Mouse (Mus musculus) hindbrain, embryonic 12.5 days (tissue): ENCODE results near the gene Susd2. TPM values are rescaled to one million over a fixed set of nuclear protein-coding genes. Genes with fewer than 3 reads are reported as not detected.

ENCODE experiments used
- ATAC-seq: fragments of 200-750 bp; cut with Nextera tagmentation; 2 replicates; pipeline ENCODE4 v1.8.0; 2017; ENCODE audit warnings: moderate TSS enrichment; ENCODE audit not compliant: low FRiP score
- H3K27ac ChIP-seq: fragments of 300-500 bp; sonication (generic); 2 replicates; pipeline ENCODE4 v1.5.1; 2016; ENCODE audit warnings: mild to moderate bottlenecking
- H3K27me3 ChIP-seq: fragments of 300-500 bp; sonication (generic); 2 replicates; pipeline ENCODE4 v1.6.1; 2016; ENCODE audit warnings: mild to moderate bottlenecking
- H3K36me3 ChIP-seq: fragments of 300-500 bp; sonication (generic); 2 replicates; pipeline ENCODE4 v1.6.1; 2016; ENCODE audit warnings: mild to moderate bottlenecking
- H3K4me1 ChIP-seq: fragments of 300-500 bp; sonication (generic); 2 replicates; pipeline ENCODE4 v1.6.1; 2016
- H3K4me2 ChIP-seq: fragments of 300-500 bp; sonication (generic); replicated peaks from 2 replicates; pipeline ENCODE4 v1.6.1; 2016; ENCODE audit warnings: mild to moderate bottlenecking
- H3K4me3 ChIP-seq: fragments of 300-500 bp; sonication (generic); 2 replicates; pipeline ENCODE4 v1.5.1; 2016; ENCODE audit warnings: mild to moderate bottlenecking
- H3K9ac ChIP-seq: fragments of 300-500 bp; sonication (generic); 2 replicates; pipeline ENCODE4 v1.6.1; 2016; ENCODE audit warnings: mild to moderate bottlenecking, moderate library complexity
- H3K9me3 ChIP-seq: fragments of 300-500 bp; sonication (generic); replicated peaks from 2 replicates; pipeline ENCODE4 v1.6.1; 2016; ENCODE audit warnings: mild to moderate bottlenecking
- WGBS: fragments of 180-500 bp; shearing (Covaris S2); methylation state at CpG from one replicate; pipeline ENCODE4 v1.1.7; 2016; 5-methylcytosine and 5-hydroxymethylcytosine counted together
- polyA plus RNA-seq: library from polyadenylated mRNA; unstranded; fragments of >200 nt; fragmentation: Nextera tagmentation; extraction: Ambion mirVana; gene quantifications from 2 replicates; pipeline ENCODE4 v1.2.1, GENCODE M21; 2016

Susd2 gene
- polyA plus RNA-seq, 1 experiment from 2014 or later = 2.8 TPM

- WGBS = 71% methylated on average over 14 of the region's 14 CpGs
- Histone ChIP-seq H3K27ac (no peak overlapping the region), H3K4me1 (no peaks in the 10 kb centered on the region), H3K9ac (no peak overlapping the region), H3K9me3 (no peaks in the 10 kb centered on the region), H3K4me3 (no peak overlapping the region), H3K4me2 (no peak overlapping the region), H3K27me3 (no peaks in the 10 kb centered on the region), H3K36me3 (no peaks in the 10 kb centered on the region)
- no peak for ATAC-seq
Measured at GRCm38 (mm10) chr10:75635019-75635692, 8.7 kb downstream of the Susd2 start.

GRCm38 (mm10) chr10:75634610-75635009 lies 9.2 kb downstream of the Susd2 start:
- Histone ChIP-seq H3K4me2 (no peak overlapping the region), H3K4me3 (no peak overlapping the region), H3K9me3 (no peaks in the 10 kb centered on the region), H3K36me3 (no peaks in the 10 kb centered on the region), H3K27me3 (no peaks in the 10 kb centered on the region), H3K9ac (no peak overlapping the region), H3K4me1 (no peaks in the 10 kb centered on the region), H3K27ac (no peak overlapping the region)
- no peak for ATAC-seq
- WGBS = 93% methylated on average over 8 of the region's 8 CpGs

GRCm38 (mm10) chr10:75633576-75634139 lies 10.2 kb downstream of the Susd2 start:
- Histone ChIP-seq H3K4me1 (no peaks in the 10 kb centered on the region), H3K4me3 (no peak overlapping the region), H3K27ac (no peak overlapping the region), H3K9ac (no peak overlapping the region), H3K27me3 (no peaks in the 10 kb centered on the region), H3K36me3 (no peaks in the 10 kb centered on the region), H3K4me2 (no peak overlapping the region), H3K9me3 (no peaks in the 10 kb centered on the region)
- ATAC-seq = no peak
- WGBS = 77% methylated on average over 14 of the region's 14 CpGs

- Histone ChIP-seq H3K27ac (no peak overlapping the region), H3K4me2 (no peak overlapping the region), H3K9ac (no peak overlapping the region), H3K9me3 (no peaks in the 10 kb centered on the region), H3K4me1 (no peaks in the 10 kb centered on the region), H3K4me3 (no peak overlapping the region), H3K36me3 (no peaks in the 10 kb centered on the region), H3K27me3 (no peaks in the 10 kb centered on the region)
- no peak for ATAC-seq
- 77% methylated on average over 5 of the region's 5 CpGs for WGBS
Measured at GRCm38 (mm10) chr10:75633048-75633447, 10.8 kb downstream of the Susd2 start.

GRCm38 (mm10) chr10:75632633-75633032 lies 11.2 kb downstream of the Susd2 start:
- Histone ChIP-seq H3K9ac (no peak overlapping the region), H3K4me1 (no peaks in the 10 kb centered on the region), H3K36me3 (no peaks in the 10 kb centered on the region), H3K27ac (no peak overlapping the region), H3K4me2 (no peak overlapping the region), H3K27me3 (no peaks in the 10 kb centered on the region), H3K9me3 (no peaks in the 10 kb centered on the region), H3K4me3 (no peak overlapping the region)
- ATAC-seq = no peak
- WGBS = 38% methylated on average over 5 of the region's 5 CpGs

GRCm38 (mm10) chr10:75627490-75627889 lies 16.3 kb downstream of the Susd2 start:
- H3K27me3 ChIP-seq = no peaks in the 10 kb centered on the region
- no peak for ATAC-seq
- 93% methylated on average over 3 of the region's 3 CpGs for WGBS

GRCm38 (mm10) chr10:75626991-75627390 lies 16.8 kb downstream of the Susd2 start:
- Histone ChIP-seq H3K27ac (no peak overlapping the region), H3K4me1 (no peaks in the 10 kb centered on the region), H3K9ac (no peak overlapping the region), H3K9me3 (0 out of 2 replicates have a peak, but pooled peaks cover 3% of the 10 kb centered on the region), H3K36me3 (no peaks in the 10 kb centered on the region), H3K4me3 (no peak overlapping the region), H3K4me2 (no peak overlapping the region), H3K27me3 (no peaks in the 10 kb centered on the region)
- ATAC-seq = no peak
- 75% methylated on average over 3 of the region's 3 CpGs for WGBS

More at GRCm38 (mm10) chr10:75627490-75627889, 16.3 kb downstream of the Susd2 start:
- Histone ChIP-seq H3K36me3 (no peaks in the 10 kb centered on the region), H3K9me3 (no peaks in the 10 kb centered on the region), H3K4me2 (no peak overlapping the region), H3K4me3 (no peak overlapping the region), H3K27ac (no peak overlapping the region), H3K4me1 (no peaks in the 10 kb centered on the region), H3K9ac (no peak overlapping the region)

- no peaks in the 10 kb centered on the region for H3K36me3 ChIP-seq
- 0 out of 2 replicates have a peak, but pooled peaks cover 5% of the 10 kb centered on the region for H3K9me3 ChIP-seq
- no peak overlapping the region for H3K27ac ChIP-seq
- WGBS = 64% methylated on average over 6 of the region's 6 CpGs
- no peak overlapping the region for H3K9ac ChIP-seq
- no peaks in the 10 kb centered on the region for H3K4me1 ChIP-seq
- H3K27me3 ChIP-seq = no peaks in the 10 kb centered on the region
- no peak overlapping the region for H3K4me2 ChIP-seq
- H3K4me3 ChIP-seq = no peak overlapping the region
- no peak for ATAC-seq
Measured at GRCm38 (mm10) chr10:75625920-75626319, 17.9 kb downstream of the Susd2 start.

- Histone ChIP-seq H3K27ac (no peak overlapping the region), H3K36me3 (no peaks in the 10 kb centered on the region), H3K4me1 (no peaks in the 10 kb centered on the region), H3K9me3 (0 out of 2 replicates have a peak, but pooled peaks cover 5% of the 10 kb centered on the region), H3K9ac (no peak overlapping the region), H3K27me3 (no peaks in the 10 kb centered on the region), H3K4me2 (no peak overlapping the region), H3K4me3 (no peak overlapping the region)
- WGBS = 54% methylated on average over 3 of the region's 3 CpGs
- no peak for ATAC-seq
Measured at GRCm38 (mm10) chr10:75620818-75621217, 23.0 kb downstream of the Susd2 start.

- H3K9me3 ChIP-seq = no peaks in the 10 kb centered on the region
- ATAC-seq = no peak
- no peak overlapping the region for H3K9ac ChIP-seq
- H3K4me3 ChIP-seq = no peak overlapping the region
- no peaks in the 10 kb centered on the region for H3K27me3 ChIP-seq
- H3K4me2 ChIP-seq = no peak overlapping the region
- no peak overlapping the region for H3K27ac ChIP-seq
- no peaks in the 10 kb centered on the region for H3K4me1 ChIP-seq
- no peaks in the 10 kb centered on the region for H3K36me3 ChIP-seq
- 94% methylated on average over 4 of the region's 4 CpGs for WGBS
Measured at GRCm38 (mm10) chr10:75616044-75616443, 27.8 kb downstream of the Susd2 start.

GRCm38 (mm10) chr10:75610486-75610885 lies 33.3 kb downstream of the Susd2 start:
- Histone ChIP-seq H3K4me3 (no peak overlapping the region), H3K36me3 (no peaks in the 10 kb centered on the region), H3K4me2 (no peak overlapping the region), H3K4me1 (no peaks in the 10 kb centered on the region), H3K9me3 (no peaks in the 10 kb centered on the region), H3K9ac (no peak overlapping the region), H3K27ac (no peak overlapping the region), H3K27me3 (0 out of 2 replicates have a peak, but pooled peaks cover 4% of the 10 kb centered on the region)
- 61% methylated on average over 7 of the region's 7 CpGs for WGBS
- ATAC-seq = no peak

- ATAC-seq = no peak
- H3K27ac ChIP-seq = no peak overlapping the region
- 88% methylated on average over 11 of the region's 11 CpGs for WGBS
Measured at GRCm38 (mm10) chr10:75608975-75609374, 34.8 kb downstream of the Susd2 start.

GRCm38 (mm10) chr10:75607253-75607652 lies 36.6 kb downstream of the Susd2 start:
- no peaks in the 10 kb centered on the region for H3K4me1 ChIP-seq
- 90% methylated on average over 4 of the region's 4 CpGs for WGBS

More at GRCm38 (mm10) chr10:75608975-75609374, 34.8 kb downstream of the Susd2 start:
- Histone ChIP-seq H3K27me3 (0 out of 2 replicates have a peak, but pooled peaks cover 4% of the 10 kb centered on the region), H3K36me3 (no peaks in the 10 kb centered on the region), H3K9me3 (no peaks in the 10 kb centered on the region), H3K4me3 (no peak overlapping the region), H3K4me2 (no peak overlapping the region), H3K9ac (no peak overlapping the region), H3K4me1 (no peaks in the 10 kb centered on the region)

More at GRCm38 (mm10) chr10:75607253-75607652, 36.6 kb downstream of the Susd2 start:
- ATAC-seq = no peak
- H3K36me3 ChIP-seq = no peaks in the 10 kb centered on the region
- H3K27me3 ChIP-seq = 0 out of 2 replicates have a peak, but pooled peaks cover 4% of the 10 kb centered on the region
- no peak overlapping the region for H3K4me3 ChIP-seq
- H3K9ac ChIP-seq = no peak overlapping the region
- H3K4me2 ChIP-seq = no peak overlapping the region
- no peak overlapping the region for H3K27ac ChIP-seq
- no peaks in the 10 kb centered on the region for H3K9me3 ChIP-seq
